ENCODE assay signal across 13 mouse cellular contexts in the genomic region with DNA sequence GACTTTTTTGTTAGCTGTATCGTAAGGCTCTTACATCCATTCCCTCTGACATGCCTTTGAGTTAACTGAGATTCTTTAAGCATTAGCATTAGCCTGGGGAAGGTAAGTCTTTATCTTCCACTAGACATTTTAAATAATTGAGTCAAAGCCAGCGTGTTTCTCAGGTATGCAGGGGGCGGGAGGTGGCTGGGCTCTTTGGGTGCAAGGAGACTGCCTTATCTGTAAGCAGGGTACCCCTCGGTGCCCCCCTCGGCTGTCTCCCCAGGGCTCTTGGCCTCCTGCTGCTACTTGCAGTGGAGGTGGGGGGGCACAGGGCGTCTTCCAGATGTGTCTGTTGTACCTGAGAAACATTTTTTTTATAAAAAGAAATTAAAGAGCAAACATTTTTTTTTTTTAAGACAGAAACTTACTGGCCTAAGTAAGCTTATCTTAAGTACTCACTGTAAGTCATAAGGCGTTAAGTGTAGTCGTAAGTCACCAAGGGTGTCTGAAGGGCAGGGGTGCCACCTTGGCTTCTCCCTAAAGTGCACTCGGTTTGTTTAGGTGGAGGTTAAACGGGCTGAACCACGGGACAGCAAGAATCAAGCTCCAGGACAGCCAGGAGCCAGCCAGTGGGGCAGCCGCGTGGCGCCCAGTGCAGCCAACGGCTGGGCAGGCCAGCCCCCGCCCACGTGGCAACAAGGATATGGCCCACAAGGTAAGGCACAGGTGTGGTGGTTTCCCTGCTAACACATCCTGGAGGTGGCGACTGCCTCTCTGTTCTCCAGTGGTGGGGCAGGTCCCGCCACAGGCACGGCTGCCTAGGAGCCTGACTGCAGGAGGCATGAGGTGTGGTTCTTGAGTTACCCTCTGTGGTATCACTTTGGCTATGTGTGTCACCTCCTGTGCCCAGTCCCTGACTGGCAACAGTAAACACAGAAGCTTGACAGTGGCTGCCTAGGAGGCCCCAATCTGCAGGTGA. TPM values are rescaled to one million over a fixed set of nuclear protein-coding genes. Genes with fewer than 3 reads are reported as not detected.
DNase-seq lines count a peak whose midpoint lies in the region; ATAC-seq and TF ChIP-seq lines count a peak whose summit lies in the region.
"Had no signal": no experiment of that assay in that cellular context is flagged by ENCODE, and none has a peak within 500 bp of the region (broad histone marks: within the 10 kb centered on the region; RNA-seq: fewer than 3 reads in every experiment).

No protein-coding gene starts in this region.

- H3K27me3 ChIP-seq in heart, embryonic 11.5 days (ENCODE audit: control insufficient read depth, insufficient read depth, low read length) = no peaks in the 10 kb centered on the region
- no peaks in the 10 kb centered on the region for H3K27me3 ChIP-seq in heart, embryonic 10.5 days (ENCODE audit: insufficient read depth, poor library complexity, severe bottlenecking)
- H3K27me3 ChIP-seq in intestine, postnatal 0 days (replicated peaks; ENCODE audit: control insufficient read depth, insufficient read depth, low read length) = no peaks in the 10 kb centered on the region
- H3K27me3 ChIP-seq in myocyte (ENCODE audit: control insufficient read depth, insufficient read depth, insufficient read length) = no peaks in the 10 kb centered on the region
- H3K27me3 ChIP-seq: embryonic facial prominence, embryonic 13.5 days had no signal

- no peak overlapping the region for H3K9ac ChIP-seq in heart, embryonic 11.5 days (ENCODE audit: low read depth, low read length)
- H3K9ac ChIP-seq in intestine, postnatal 0 days (ENCODE audit: low read depth, low read length) = peak overlapping the region; percentile 31
- H3K9ac ChIP-seq: forebrain, postnatal 0 days had no signal

- TF ChIP-seq POLR2A in myocyte (IDR thresholded peaks at IDR 0.05; ENCODE audit: insufficient read length, low read depth) = no peak

- H3K4me2 ChIP-seq in heart, embryonic 11.5 days = no peak overlapping the region
- H3K4me2 ChIP-seq in intestine, postnatal 0 days (replicated peaks; ENCODE audit: low read depth) = no peak overlapping the region
- H3K4me2 ChIP-seq in myocyte (ENCODE audit: low read depth) = no peak overlapping the region
- H3K4me2 ChIP-seq: embryonic facial prominence, embryonic 13.5 days had no signal

- no peak overlapping the region for H3K27ac ChIP-seq in heart, embryonic 11.5 days (ENCODE audit: low read depth, low read length)
- no peak overlapping the region for H3K27ac ChIP-seq in heart, embryonic 10.5 days
- peak overlapping the region; percentile 52 for H3K27ac ChIP-seq in layer of hippocampus, adult 2 months
- peak overlapping the region; percentile 79 for H3K27ac ChIP-seq in intestine, postnatal 0 days (ENCODE audit: low read depth, low read length)
- H3K27ac ChIP-seq: embryonic facial prominence, embryonic 13.5 days had no signal

- H3K4me3 ChIP-seq in heart, embryonic 11.5 days (ENCODE audit: low read depth, low read length) = no peak overlapping the region
- no peak overlapping the region for H3K4me3 ChIP-seq in heart, embryonic 10.5 days
- no peak overlapping the region for H3K4me3 ChIP-seq in layer of hippocampus, adult 2 months
- H3K4me3 ChIP-seq in intestine, postnatal 0 days (ENCODE audit: low read depth, low read length) = no peak overlapping the region
- H3K4me3 ChIP-seq in myocyte = no peak overlapping the region
- H3K4me3 ChIP-seq: embryonic facial prominence, embryonic 13.5 days had no signal

- no peaks in the 10 kb centered on the region for H3K79me2 ChIP-seq in myocyte (ENCODE audit: control insufficient read depth, insufficient read depth)

- WGBS in heart, embryonic 11.5 days (ENCODE audit: insufficient replicate concordance) = 81% methylated on average over 20 of the region's 20 CpGs
- 86% methylated on average over 20 of the region's 20 CpGs for WGBS in heart, embryonic 10.5 days
- 50% methylated on average over 20 of the region's 20 CpGs for WGBS in intestine, postnatal 0 days

- 0 out of 2 replicates have a peak, but pooled peaks have one; percentile 1 for ATAC-seq in heart, embryonic 11.5 days (replicated peaks; ENCODE audit: insufficient number of reproducible peaks, low FRiP score, low TSS enrichment)
- ATAC-seq in intestine, postnatal 0 days = peak; percentile 63
- ATAC-seq: forebrain, postnatal 0 days had no signal

- H3K36me3 ChIP-seq in heart, embryonic 11.5 days (ENCODE audit: control insufficient read depth, insufficient read depth, low read length) = peaks cover 64% of the 10 kb centered on the region
- peaks cover 98% of the 10 kb centered on the region for H3K36me3 ChIP-seq in heart, embryonic 10.5 days
- peaks cover 91% of the 10 kb centered on the region for H3K36me3 ChIP-seq in intestine, postnatal 0 days (ENCODE audit: control insufficient read depth, insufficient read depth)
- H3K36me3 ChIP-seq in myocyte (ENCODE audit: control insufficient read depth, insufficient read depth) = peaks cover 26% of the 10 kb centered on the region

- H3K9me3 ChIP-seq in heart, embryonic 11.5 days (replicated peaks; ENCODE audit: control insufficient read depth, low read length) = no peaks in the 10 kb centered on the region
- H3K9me3 ChIP-seq in heart, embryonic 10.5 days = no peaks in the 10 kb centered on the region
- no peaks in the 10 kb centered on the region for H3K9me3 ChIP-seq in intestine, postnatal 0 days (ENCODE audit: control insufficient read depth)
- H3K9me3 ChIP-seq: embryonic facial prominence, embryonic 13.5 days had no signal

- H3ac ChIP-seq in myocyte (ENCODE audit: control insufficient read depth, insufficient read length) = no peak overlapping the region

- no peak for DNase-seq in heart, embryonic 10.5 days (ENCODE audit: low spot score)
- DNase-seq in layer of hippocampus, adult 2 months (ENCODE audit: low spot score in 2 of 2) = no peak
- no peak for DNase-seq in layer of hippocampus, adult 8-10 months (ENCODE audit: low spot score in 2 of 2)
- DNase-seq in spleen, postnatal 14 days (ENCODE audit: low spot score in 2 of 2) = no peak
- no peak for DNase-seq in cerebellum, postnatal 36 days
- DNase-seq: forebrain, postnatal 0 days; right cerebral cortex, postnatal 25 days; thymus, postnatal 4 days had no signal

- TF ChIP-seq CTCF in layer of hippocampus, adult 2 months (conservative IDR thresholded peaks at IDR 0.05) = no peak
- peak; percentile 30 for TF ChIP-seq CTCF in intestine, postnatal 0 days (IDR thresholded peaks at IDR 0.05; ENCODE audit: low read depth)

- peaks cover 7% of the 10 kb centered on the region; the same call in 1 of the 2 replicates for H3K4me1 ChIP-seq in heart, embryonic 11.5 days (ENCODE audit: control insufficient read depth, insufficient read depth, low read length)
- peaks cover 12% of the 10 kb centered on the region; the same call in 1 of the 2 replicates for H3K4me1 ChIP-seq in heart, embryonic 10.5 days
- 0 out of 2 replicates have a peak, but pooled peaks cover 5% of the 10 kb centered on the region for H3K4me1 ChIP-seq in intestine, postnatal 0 days (replicated peaks; ENCODE audit: control insufficient read depth, insufficient read depth, low read length)

TF ChIP-seq in myocyte, 11 proteins besides CTCF, POLR2A, EP300 and RAD21:
- TF ChIP-seq TCF3 (IDR thresholded peaks at IDR 0.05; ENCODE audit: insufficient read length, low read depth) (no peak), POLR2AphosphoS2 (IDR thresholded peaks at IDR 0.05; ENCODE audit: insufficient read length, low read depth) (peak; percentile 24)

RNA-seq across cellular contexts. Expression of a gene that starts 9.5 kb away (rescaled TPM):
- 702 and 828 TPM in 2 replicates for polyA plus RNA-seq in heart, embryonic 11.5 days (2014; fragmentation: Nextera tagmentation; extraction: Ambion mirVana)
- 774 and 882 TPM in 2 replicates for polyA plus RNA-seq in heart, embryonic 10.5 days (2016; fragmentation: Nextera tagmentation; extraction: Ambion mirVana)
- total RNA-seq in layer of hippocampus, adult 2 months (2021) = 100 to 1,000 TPM; 926 to 932 TPM
- 1,000 to 10,000 TPM in 1 of 4 experiments, 100 to 1,000 TPM in 3; 755 to 1,005 (median 888) TPM for total RNA-seq in layer of hippocampus, adult 8-10 months (2022)
- polyA plus RNA-seq in intestine, postnatal 0 days (2015; fragmentation: Nextera tagmentation; extraction: Ambion mirVana) = 708 and 727 TPM in 2 replicates
- polyA plus RNA-seq in myocyte (2012; fragmentation: generic; extraction: Trizol) = 4,761 TPM

RNA-seq across cellular contexts. Expression of a gene that starts 13.0 kb away (rescaled TPM):
- polyA plus RNA-seq in heart, embryonic 11.5 days (2014; fragmentation: Nextera tagmentation; extraction: Ambion mirVana) = 0.55 and 0.69 TPM in 2 replicates
- polyA plus RNA-seq in heart, embryonic 10.5 days (2016; fragmentation: Nextera tagmentation; extraction: Ambion mirVana) = 0.74 and 0.78 TPM in 2 replicates
- 100 to 1,000 TPM in 1 of 2 experiments, 10 to 100 TPM in 1; 98.3 to 110 TPM for total RNA-seq in layer of hippocampus, adult 2 months (2021)
- 100 to 1,000 TPM in 3 of 4 experiments, 10 to 100 TPM in 1; 90.4 to 113 (median 110) TPM for total RNA-seq in layer of hippocampus, adult 8-10 months (2022)
- 1.1 and 1.6 TPM in 2 replicates for polyA plus RNA-seq in intestine, postnatal 0 days (2015; fragmentation: Nextera tagmentation; extraction: Ambion mirVana)
- 0.24 TPM for polyA plus RNA-seq in myocyte (2012; fragmentation: generic; extraction: Trizol)
- total RNA-seq: megakaryocyte-erythroid progenitor cell, adult 5-6 weeks had no signal

RNA-seq across cellular contexts. Expression of a gene that starts 21.5 kb away (rescaled TPM):
- polyA plus RNA-seq in heart, embryonic 11.5 days (2014; fragmentation: Nextera tagmentation; extraction: Ambion mirVana) = 28.4 and 29.9 TPM in 2 replicates
- polyA plus RNA-seq in heart, embryonic 10.5 days (2016; fragmentation: Nextera tagmentation; extraction: Ambion mirVana) = 40.2 and 58.0 TPM in 2 replicates
- 10 to 100 TPM; 91.2 to 95.4 TPM for total RNA-seq in layer of hippocampus, adult 2 months (2021)
- 10 to 100 TPM; 84.8 to 98.3 (median 91.6) TPM for total RNA-seq in layer of hippocampus, adult 8-10 months (2022)
- polyA plus RNA-seq in intestine, postnatal 0 days (2015; fragmentation: Nextera tagmentation; extraction: Ambion mirVana) = 26.6 and 29.0 TPM in 2 replicates
- polyA plus RNA-seq in myocyte (2012; fragmentation: generic; extraction: Trizol) = 123 TPM

RNA-seq across cellular contexts. Expression of a gene that starts 21.9 kb away (rescaled TPM):
- polyA plus RNA-seq in heart, embryonic 11.5 days (2014; fragmentation: Nextera tagmentation; extraction: Ambion mirVana) = 57.2 and 59.0 TPM in 2 replicates
- 61.2 and 72.0 TPM in 2 replicates for polyA plus RNA-seq in heart, embryonic 10.5 days (2016; fragmentation: Nextera tagmentation; extraction: Ambion mirVana)
- total RNA-seq in layer of hippocampus, adult 2 months (2021) = 10 to 100 TPM; 29.8 to 33.1 TPM
- total RNA-seq in layer of hippocampus, adult 8-10 months (2022) = 10 to 100 TPM; 22.4 to 34.7 (median 27.9) TPM
- polyA plus RNA-seq in intestine, postnatal 0 days (2015; fragmentation: Nextera tagmentation; extraction: Ambion mirVana) = 30.1 and 37.2 TPM in 2 replicates
- polyA plus RNA-seq in myocyte (2012; fragmentation: generic; extraction: Trizol) = 162 TPM

RNA-seq across cellular contexts. Expression of a gene that starts 33.8 kb away (rescaled TPM):
- 499 and 501 TPM in 2 replicates for polyA plus RNA-seq in heart, embryonic 11.5 days (2014; fragmentation: Nextera tagmentation; extraction: Ambion mirVana)
- 432 and 538 TPM in 2 replicates for polyA plus RNA-seq in heart, embryonic 10.5 days (2016; fragmentation: Nextera tagmentation; extraction: Ambion mirVana)
- 100 to 1,000 TPM; 201 to 210 TPM for total RNA-seq in layer of hippocampus, adult 2 months (2021)
- 100 to 1,000 TPM; 190 to 206 (median 201) TPM for total RNA-seq in layer of hippocampus, adult 8-10 months (2022)
- polyA plus RNA-seq in intestine, postnatal 0 days (2015; fragmentation: Nextera tagmentation; extraction: Ambion mirVana) = 584 and 605 TPM in 2 replicates
- 407 TPM for polyA plus RNA-seq in myocyte (2012; fragmentation: generic; extraction: Trizol)

Comparison
In these comparisons a context has a peak if more than half of its experiments do, and no peak if none do; other contexts are left out.
1. H3K27ac ChIP-seq: peak in layer of hippocampus, adult 2 months (single experiment) and intestine, postnatal 0 days (single experiment); none in heart, embryonic 11.5 days (single experiment) and heart, embryonic 10.5 days (single experiment).